Comparison of ENCODE assay signal across 8 mouse cellular contexts in the genomic region with DNA sequence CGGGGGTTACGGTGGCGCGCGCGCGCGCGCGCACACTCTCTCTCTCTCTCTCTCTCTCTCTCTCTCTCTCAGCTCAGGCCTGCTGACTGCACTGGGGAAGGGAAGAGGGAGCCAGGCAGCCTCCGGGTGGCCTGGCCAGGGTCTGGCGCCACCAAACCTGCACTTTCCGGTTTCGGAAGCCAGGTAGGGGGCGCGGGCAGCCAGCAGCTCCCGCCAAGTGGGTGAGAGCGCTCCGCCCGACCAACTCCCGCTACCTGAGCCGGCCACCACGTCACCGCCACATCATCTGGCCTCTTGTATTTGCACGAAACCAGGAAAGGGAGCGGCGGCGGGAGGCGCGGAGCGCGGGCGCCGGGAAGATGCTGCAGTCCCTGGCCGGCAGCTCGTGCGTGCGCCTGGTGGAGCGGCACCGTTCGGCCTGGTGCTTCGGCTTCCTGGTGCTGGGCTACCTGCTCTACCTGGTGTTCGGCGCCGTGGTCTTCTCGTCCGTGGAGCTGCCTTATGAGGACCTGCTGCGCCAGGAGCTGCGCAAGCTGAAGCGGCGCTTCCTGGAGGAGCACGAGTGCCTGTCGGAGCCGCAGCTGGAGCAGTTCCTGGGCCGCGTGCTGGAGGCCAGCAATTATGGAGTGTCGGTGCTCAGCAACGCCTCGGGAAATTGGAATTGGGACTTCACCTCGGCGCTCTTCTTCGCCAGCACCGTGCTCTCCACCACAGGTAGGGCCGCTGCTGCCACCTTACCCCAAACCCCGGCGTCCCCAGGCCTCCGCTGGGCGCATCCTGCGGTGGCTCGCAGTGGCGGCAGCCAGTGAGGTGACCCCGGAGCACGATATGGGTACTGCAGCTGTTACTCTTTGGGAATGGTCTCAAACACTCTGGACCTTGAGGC. TPM values are rescaled to one million over a fixed set of nuclear protein-coding genes. Genes with fewer than 3 reads are reported as not detected.
DNase-seq lines count a peak whose midpoint lies in the region; ATAC-seq lines count a peak whose summit lies in the region.

Kcnk1 (plus strand) TSS at position 70 of the 886 bp plus-strand sequence.

- no peaks in the 10 kb centered on the region for H3K36me3 ChIP-seq in liver, embryonic 11.5 days (ENCODE audit: control insufficient read depth, insufficient read depth, low read length)
- H3K36me3 ChIP-seq in neural tube, embryonic 13.5 days = no peaks in the 10 kb centered on the region

- peak within 1 kb of the TSS; percentile 65 for H3K4me2 ChIP-seq in liver, embryonic 11.5 days
- peak within 1 kb of the TSS; percentile 84 for H3K4me2 ChIP-seq in neural tube, embryonic 13.5 days

- no peaks in the 10 kb centered on the region for H3K4me1 ChIP-seq in liver, embryonic 11.5 days (replicated peaks; ENCODE audit: control insufficient read depth, insufficient read depth, low read length)
- H3K4me1 ChIP-seq in neural tube, embryonic 13.5 days (replicated peaks) = peaks cover 26% of the 10 kb centered on the region

- no peak for ATAC-seq in liver, embryonic 11.5 days (replicated peaks; ENCODE audit: low FRiP score)
- peak; percentile 80 for ATAC-seq in neural tube, embryonic 13.5 days (ENCODE audit: low read depth)

- H3K27me3 ChIP-seq in liver, embryonic 11.5 days (replicated peaks; ENCODE audit: control insufficient read depth, insufficient read depth, low read length) = peaks cover 56% of the 10 kb centered on the region
- peaks cover 58% of the 10 kb centered on the region for H3K27me3 ChIP-seq in neural tube, embryonic 13.5 days

- no peak within 1 kb of the TSS for H3K27ac ChIP-seq in liver, embryonic 11.5 days (ENCODE audit: low read depth, low read length)
- H3K27ac ChIP-seq in neural tube, embryonic 13.5 days (replicated peaks) = peak within 1 kb of the TSS; percentile 74

- DNase-seq in adrenal gland, adult 18-20 months (ENCODE audit: low spot score in 2 of 2) = peak; percentile 15 to 33
- no peak for DNase-seq in adrenal gland, postnatal 4 days (ENCODE audit: low spot score in 2 of 2)
- peak; percentile 30 to 67 for DNase-seq in cerebellum, postnatal 4 days (ENCODE audit: low spot score in 2 of 2)
- peak; percentile 20 to 42 for DNase-seq in gastrocnemius, postnatal 4 days (ENCODE audit: low spot score in 2 of 2)
- peak; percentile 84 for DNase-seq in kidney, postnatal 14 days
- peak; percentile 58 for DNase-seq in liver, embryonic 11.5 days (ENCODE audit: low spot score)
- DNase-seq in yolk sac, embryonic 10.5 days (ENCODE audit: low spot score) = peak; percentile 52

- no peaks in the 10 kb centered on the region for H3K9me3 ChIP-seq in liver, embryonic 11.5 days (ENCODE audit: control insufficient read depth, low read length)
- no peaks in the 10 kb centered on the region for H3K9me3 ChIP-seq in neural tube, embryonic 13.5 days

- peak within 1 kb of the TSS; percentile 47 for H3K4me3 ChIP-seq in liver, embryonic 11.5 days (ENCODE audit: low read depth, low read length)
- H3K4me3 ChIP-seq in neural tube, embryonic 13.5 days = peak within 1 kb of the TSS; percentile 58

- 2% methylated on average over 73 of the region's 73 CpGs for WGBS in liver, embryonic 11.5 days
- WGBS in neural tube, embryonic 13.5 days = under 1% methylated on average over 73 of the region's 73 CpGs

- H3K9ac ChIP-seq in liver, embryonic 11.5 days (ENCODE audit: low read depth, low read length) = no peak within 1 kb of the TSS
- H3K9ac ChIP-seq in neural tube, embryonic 13.5 days = peak within 1 kb of the TSS; percentile 79

RNA-seq across cellular contexts. Expression of gene Kcnk1, which starts in this region (rescaled TPM):
- total RNA-seq in adrenal gland, adult 18-20 months (2021) = 10 to 100 TPM in 1 of 2 experiments, 1 to 10 TPM in 1; 1.4 to 11.9 TPM
- 1 to 10 TPM; 1.4 to 4.6 TPM for total RNA-seq in adrenal gland, postnatal 4 days (2021)
- total RNA-seq in gastrocnemius, postnatal 4 days (2021) = 1 to 10 TPM; 2.1 to 2.2 TPM
- polyA plus RNA-seq in liver, embryonic 11.5 days (2014; fragmentation: Nextera tagmentation; extraction: Ambion mirVana) = 1.9 and 2.1 TPM in 2 replicates
- polyA plus RNA-seq in neural tube, embryonic 13.5 days (2015; fragmentation: Nextera tagmentation; extraction: Ambion mirVana) = 8.2 and 8.5 TPM in 2 replicates

Comparison
In these comparisons a context has a peak if more than half of its experiments do, and no peak if none do; other contexts are left out.
1. DNase-seq: peak in adrenal gland, adult 18-20 months (2 of 2), cerebellum, postnatal 4 days (2 of 2), gastrocnemius, postnatal 4 days (2 of 2), kidney, postnatal 14 days (single experiment), liver, embryonic 11.5 days (single experiment) and yolk sac, embryonic 10.5 days (single experiment); none in adrenal gland, postnatal 4 days (0 of 2).